Mouse (Mus musculus) bone marrow, adult 2 months (tissue): ENCODE results near the gene Agpat1.

Experiments used
- CTCF ChIP-seq: fragments of 200-500 bp; IDR thresholded peaks from 2 replicates; pipeline ENCODE4 v1.5.1; 2011; ENCODE audit warnings: low read length, control low read depth; ENCODE audit not compliant: control insufficient read depth, insufficient read depth
- POLR2A ChIP-seq: fragments of 200-500 bp; IDR thresholded peaks from 2 replicates; pipeline ENCODE4 v1.6.1; 2011; ENCODE audit warnings: low read depth, mild to moderate bottlenecking, control low read depth, low read length, borderline replicate concordance; ENCODE audit not compliant: control insufficient read depth

- no peak for TF ChIP-seq CTCF
- TF ChIP-seq POLR2A: no peak
Observed at GRCm38 (mm10) chr17:34569919-34570318, 34.1 kb upstream of the Agpat1 start.
